Comparison of ENCODE assay signal across 7 mouse cellular contexts in genomic region chr8:83594167-83595049, GRCm38 (mm10). TPM values are rescaled to one million over a fixed set of nuclear protein-coding genes. Genes with fewer than 3 reads are reported as not detected.
DNase-seq lines count a peak whose midpoint lies in the region; ATAC-seq lines count a peak whose summit lies in the region.

No protein-coding gene starts in this region.

- intact Hi-C loops in gastrocnemius, postnatal 36 days (cut with DNase I): no loop called here
- intact Hi-C loops in left cerebral cortex, postnatal 36 days (cut with DNase I): no loop called here

- H3K4me2 ChIP-seq in intestine, embryonic 16.5 days (ENCODE audit: low read depth, low read length): peak overlapping the region; percentile 79
- H3K4me2 ChIP-seq in midbrain, embryonic 11.5 days: peak overlapping the region; percentile 88

- DNase-seq in adrenal gland, adult 2 months: peak; percentile 98
- DNase-seq in embryo, embryonic 11.5 days (ENCODE audit: low read depth, low spot score): peak; percentile 95
- DNase-seq in gastrocnemius, postnatal 36 days: peak; percentile 90 to 93
- peak; percentile 96 to 98 for DNase-seq in left cerebral cortex, postnatal 36 days (ENCODE audit: low spot score in 2 of 2)
- DNase-seq in midbrain, embryonic 11.5 days (ENCODE audit: low spot score, missing footprints): peak; percentile 99
- peak; percentile 99 for DNase-seq in skeletal muscle tissue, adult 2 months (ENCODE audit: low read depth, low spot score)

- H3K9ac ChIP-seq in intestine, embryonic 16.5 days (ENCODE audit: low read depth, low read length): peak overlapping the region; percentile 90
- peak overlapping the region; percentile 92 for H3K9ac ChIP-seq in midbrain, embryonic 11.5 days (ENCODE audit: low read length)

- peaks cover 22% of the 10 kb centered on the region for H3K4me1 ChIP-seq in intestine, embryonic 16.5 days (ENCODE audit: control insufficient read depth, insufficient read depth, low read length)
- H3K4me1 ChIP-seq in midbrain, embryonic 11.5 days (ENCODE audit: control insufficient read depth, insufficient read depth, low read length): peaks cover 18% of the 10 kb centered on the region

- WGBS in intestine, embryonic 16.5 days: under 1% methylated on average over 43 of the region's 43 CpGs
- WGBS in midbrain, embryonic 11.5 days: under 1% methylated on average over 43 of the region's 43 CpGs

- H3K36me3 ChIP-seq in intestine, embryonic 16.5 days (ENCODE audit: control insufficient read depth, insufficient read depth, low read length): no peaks in the 10 kb centered on the region
- H3K36me3 ChIP-seq in midbrain, embryonic 11.5 days (ENCODE audit: control insufficient read depth, insufficient read depth, low read length): no peaks in the 10 kb centered on the region

- peak overlapping the region; percentile 86 for H3K4me3 ChIP-seq in intestine, embryonic 16.5 days (ENCODE audit: low read length)
- peak overlapping the region; percentile 89 for H3K4me3 ChIP-seq in midbrain, embryonic 11.5 days (ENCODE audit: low read depth, low read length)

- H3K27me3 ChIP-seq in intestine, embryonic 16.5 days (replicated peaks; ENCODE audit: control insufficient read depth, insufficient read depth, low read length): no peaks in the 10 kb centered on the region
- no peaks in the 10 kb centered on the region for H3K27me3 ChIP-seq in midbrain, embryonic 11.5 days (ENCODE audit: control insufficient read depth, insufficient read depth, low read length)

- peak; percentile 99 for ATAC-seq in intestine, embryonic 16.5 days
- peak; percentile 99 for ATAC-seq in midbrain, embryonic 11.5 days (ENCODE audit: low FRiP score)

- H3K27ac ChIP-seq in intestine, embryonic 16.5 days (ENCODE audit: low read length): peak overlapping the region; percentile 92
- peak overlapping the region; percentile 93 for H3K27ac ChIP-seq in midbrain, embryonic 11.5 days (ENCODE audit: low read depth, low read length)

- no peaks in the 10 kb centered on the region for H3K9me3 ChIP-seq in intestine, embryonic 16.5 days (ENCODE audit: control insufficient read depth, low read length)
- no peaks in the 10 kb centered on the region for H3K9me3 ChIP-seq in midbrain, embryonic 11.5 days (ENCODE audit: control insufficient read depth, low read length)

RNA-seq across cellular contexts. Expression of gene Tecr, which starts 13.4 kb away (rescaled TPM):
- 100 to 1,000 TPM; 409 to 723 TPM for total RNA-seq in adrenal gland, adult 2 months (2021)
- polyA plus RNA-seq in adrenal gland, adult 2 months (2012; rRNA removed): 1,113 and 1,272 TPM in 2 replicates
- 100 to 1,000 TPM; 431 to 564 TPM for total RNA-seq in gastrocnemius, postnatal 36 days (2021)
- polyA plus RNA-seq in intestine, embryonic 16.5 days (2015; fragmentation: Nextera tagmentation; extraction: Ambion mirVana): 660 and 691 TPM in 2 replicates
- 100 to 1,000 TPM; 564 to 620 TPM for total RNA-seq in left cerebral cortex, postnatal 36 days (2021)
- 680 and 686 TPM in 2 replicates for polyA plus RNA-seq in midbrain, embryonic 11.5 days (2014; fragmentation: Nextera tagmentation; extraction: Ambion mirVana)

RNA-seq across cellular contexts. Expression of gene Dnajb1, which starts 13.6 kb away (rescaled TPM):
- total RNA-seq in adrenal gland, adult 2 months (2021): 10 to 100 TPM; 21.8 to 61.9 TPM
- 21.8 and 27.3 TPM in 2 replicates for polyA plus RNA-seq in adrenal gland, adult 2 months (2012; rRNA removed)
- total RNA-seq in gastrocnemius, postnatal 36 days (2021): 1 to 10 TPM; 5.2 to 5.8 TPM
- 46.7 and 52.0 TPM in 2 replicates for polyA plus RNA-seq in intestine, embryonic 16.5 days (2015; fragmentation: Nextera tagmentation; extraction: Ambion mirVana)
- total RNA-seq in left cerebral cortex, postnatal 36 days (2021): 10 to 100 TPM; 49.4 to 54.2 TPM
- 61.1 and 71.3 TPM in 2 replicates for polyA plus RNA-seq in midbrain, embryonic 11.5 days (2014; fragmentation: Nextera tagmentation; extraction: Ambion mirVana)

RNA-seq across cellular contexts. Expression of gene Ndufb7, which starts 27.9 kb away (rescaled TPM):
- 100 to 1,000 TPM; 209 to 258 TPM for total RNA-seq in adrenal gland, adult 2 months (2021)
- polyA plus RNA-seq in adrenal gland, adult 2 months (2012; rRNA removed): 402 and 495 TPM in 2 replicates
- total RNA-seq in gastrocnemius, postnatal 36 days (2021): 100 to 1,000 TPM; 328 to 346 TPM
- 418 and 429 TPM in 2 replicates for polyA plus RNA-seq in intestine, embryonic 16.5 days (2015; fragmentation: Nextera tagmentation; extraction: Ambion mirVana)
- total RNA-seq in left cerebral cortex, postnatal 36 days (2021): 100 to 1,000 TPM; 134 to 156 TPM
- 351 and 359 TPM in 2 replicates for polyA plus RNA-seq in midbrain, embryonic 11.5 days (2014; fragmentation: Nextera tagmentation; extraction: Ambion mirVana)

RNA-seq across cellular contexts. Expression of gene Gipc1, which starts 58.1 kb away (rescaled TPM):
- total RNA-seq in adrenal gland, adult 2 months (2021): 10 to 100 TPM; 29.5 to 50.1 TPM
- polyA plus RNA-seq in adrenal gland, adult 2 months (2012; rRNA removed): 53.8 and 56.4 TPM in 2 replicates
- 10 to 100 TPM; 16.7 to 17.8 TPM for total RNA-seq in gastrocnemius, postnatal 36 days (2021)
- polyA plus RNA-seq in intestine, embryonic 16.5 days (2015; fragmentation: Nextera tagmentation; extraction: Ambion mirVana): 153 and 171 TPM in 2 replicates
- total RNA-seq in left cerebral cortex, postnatal 36 days (2021): 100 to 1,000 TPM in 1 of 2 experiments, 10 to 100 TPM in 1; 89.8 to 105 TPM
- 184 TPM in 2 replicates for polyA plus RNA-seq in midbrain, embryonic 11.5 days (2014; fragmentation: Nextera tagmentation; extraction: Ambion mirVana)

RNA-seq across cellular contexts. Expression of gene Olfr370, which starts 58.8 kb away (rescaled TPM):
- total RNA-seq in adrenal gland, adult 2 months (2021): not detected
- not detected in 2 replicates for polyA plus RNA-seq in adrenal gland, adult 2 months (2012; rRNA removed)
- total RNA-seq in gastrocnemius, postnatal 36 days (2021): not detected
- not detected in 2 replicates for polyA plus RNA-seq in intestine, embryonic 16.5 days (2015; fragmentation: Nextera tagmentation; extraction: Ambion mirVana)
- total RNA-seq in left cerebral cortex, postnatal 36 days (2021): not detected
- not detected in 2 replicates for polyA plus RNA-seq in midbrain, embryonic 11.5 days (2014; fragmentation: Nextera tagmentation; extraction: Ambion mirVana)

Comparison
In these comparisons a context has a peak if more than half of its experiments do, and no peak if none do; other contexts are left out.
1. Peak in every context shown above with its lines: DNase-seq, ATAC-seq, H3K4me3 ChIP-seq and H3K27ac ChIP-seq.